Comparison of ENCODE assay signal across 9 mouse cellular contexts in the genomic region with DNA sequence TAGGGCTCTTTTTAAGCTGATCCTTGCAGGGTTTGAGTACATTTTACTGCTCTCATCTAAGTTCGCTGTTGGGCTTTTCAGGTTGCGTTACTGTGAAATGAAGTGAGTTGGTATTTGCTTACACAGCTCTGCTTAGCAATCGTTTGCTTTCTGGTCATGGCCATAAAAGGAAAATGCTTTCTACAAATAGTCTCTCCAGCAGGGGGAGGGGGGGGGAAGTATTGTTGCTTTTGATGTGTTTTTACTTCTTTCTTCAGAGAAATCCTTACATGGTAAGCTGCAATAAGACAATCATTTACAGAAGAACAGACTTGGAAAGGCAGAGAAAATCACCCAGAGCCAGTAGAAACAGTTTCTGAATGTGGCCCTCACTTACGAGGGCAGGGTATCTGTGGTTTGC.
DNase-seq lines count a peak whose midpoint lies in the region; ATAC-seq and TF ChIP-seq lines count a peak whose summit lies in the region.
"Had no signal": no experiment of that assay in that cellular context is flagged by ENCODE, and none has a peak within 500 bp of the region (broad histone marks: within the 10 kb centered on the region; RNA-seq: fewer than 3 reads in every experiment).

No protein-coding gene starts in this region.

- H3K27me3 ChIP-seq in midbrain, embryonic 14.5 days (ENCODE audit: control insufficient read depth, insufficient read depth, low read length) = no peaks in the 10 kb centered on the region
- H3K27me3 ChIP-seq in midbrain, embryonic 11.5 days (ENCODE audit: control insufficient read depth, insufficient read depth, low read length) = no peaks in the 10 kb centered on the region
- H3K27me3 ChIP-seq in intestine, embryonic 15.5 days (replicated peaks) = no peaks in the 10 kb centered on the region
- no peaks in the 10 kb centered on the region for H3K27me3 ChIP-seq in stomach, embryonic 14.5 days (ENCODE audit: control insufficient read depth, insufficient read depth, low read length)
- H3K27me3 ChIP-seq in liver, embryonic 12.5 days (replicated peaks) = no peaks in the 10 kb centered on the region

- H3K4me2 ChIP-seq in midbrain, embryonic 14.5 days (ENCODE audit: low read length) = no peak overlapping the region
- H3K4me2 ChIP-seq in midbrain, embryonic 11.5 days = no peak overlapping the region
- no peak overlapping the region for H3K4me2 ChIP-seq in intestine, embryonic 15.5 days (replicated peaks)
- H3K4me2 ChIP-seq in stomach, embryonic 14.5 days (replicated peaks; ENCODE audit: low read depth, low read length) = no peak overlapping the region
- H3K4me2 ChIP-seq in liver, embryonic 12.5 days = no peak overlapping the region

- ATAC-seq in midbrain, embryonic 14.5 days (ENCODE audit: low FRiP score, low TSS enrichment) = no peak
- no peak for ATAC-seq in midbrain, embryonic 11.5 days (ENCODE audit: low FRiP score)
- peak; percentile 61 for ATAC-seq in intestine, embryonic 15.5 days
- ATAC-seq in stomach, embryonic 14.5 days (ENCODE audit: insufficient number of reproducible peaks, insufficient read depth, low FRiP score, low read depth) = no peak
- no peak for ATAC-seq in liver, embryonic 12.5 days
- ATAC-seq: midbrain, embryonic 16.5 days had no signal

- no peaks in the 10 kb centered on the region for H3K36me3 ChIP-seq in midbrain, embryonic 14.5 days (ENCODE audit: control insufficient read depth, insufficient read depth, low read length)
- H3K36me3 ChIP-seq in midbrain, embryonic 11.5 days (ENCODE audit: control insufficient read depth, insufficient read depth, low read length) = no peaks in the 10 kb centered on the region
- no peaks in the 10 kb centered on the region for H3K36me3 ChIP-seq in intestine, embryonic 15.5 days
- H3K36me3 ChIP-seq in stomach, embryonic 14.5 days (ENCODE audit: control insufficient read depth, insufficient read depth, low read length) = no peaks in the 10 kb centered on the region
- H3K36me3 ChIP-seq in liver, embryonic 12.5 days = no peaks in the 10 kb centered on the region

- DNase-seq in gastrocnemius, adult 2 months = no peak
- DNase-seq in gastrocnemius, postnatal 14 days = no peak
- DNase-seq in midbrain, embryonic 14.5 days = peak; percentile 18
- DNase-seq in midbrain, embryonic 11.5 days (ENCODE audit: low spot score, missing footprints) = no peak
- DNase-seq in urinary bladder, adult 18-20 months (ENCODE audit: low spot score in 2 of 2) = no peak

- peak overlapping the region; percentile 48 for H3K27ac ChIP-seq in gastrocnemius, adult 2 months
- H3K27ac ChIP-seq in midbrain, embryonic 14.5 days (replicated peaks; ENCODE audit: low read depth, low read length) = no peak overlapping the region
- H3K27ac ChIP-seq in midbrain, embryonic 11.5 days (ENCODE audit: low read depth, low read length) = no peak overlapping the region
- H3K27ac ChIP-seq in intestine, embryonic 15.5 days = no peak overlapping the region
- H3K27ac ChIP-seq in stomach, embryonic 14.5 days (ENCODE audit: low read length) = peak overlapping the region; percentile 41; the same call in 1 of the 2 replicates
- H3K27ac ChIP-seq in liver, embryonic 12.5 days = no peak overlapping the region

- no peak overlapping the region for H3K9ac ChIP-seq in midbrain, embryonic 14.5 days (replicated peaks; ENCODE audit: low read length)
- H3K9ac ChIP-seq in midbrain, embryonic 11.5 days (ENCODE audit: low read length) = no peak overlapping the region
- H3K9ac ChIP-seq in intestine, embryonic 15.5 days = no peak overlapping the region
- H3K9ac ChIP-seq in stomach, embryonic 14.5 days (replicated peaks; ENCODE audit: low read depth, low read length) = no peak overlapping the region
- H3K9ac ChIP-seq in liver, embryonic 12.5 days = no peak overlapping the region

- no peak; the same call in 1 of the 2 replicates for TF ChIP-seq CTCF in gastrocnemius, adult 2 months (IDR thresholded peaks at IDR 0.05)

- 56% methylated on average over 4 of the region's 4 CpGs for WGBS in midbrain, embryonic 14.5 days
- 56% methylated on average over 4 of the region's 4 CpGs for WGBS in midbrain, embryonic 11.5 days
- 27% methylated on average over 4 of the region's 4 CpGs for WGBS in intestine, embryonic 15.5 days
- WGBS in stomach, embryonic 14.5 days = 33% methylated on average over 4 of the region's 4 CpGs
- 64% methylated on average over 4 of the region's 4 CpGs for WGBS in liver, embryonic 12.5 days (ENCODE audit: insufficient replicate concordance)

- intact Hi-C loops in gastrocnemius, adult 2 months (cut with DNase I) = no loop called here
- intact Hi-C loops in gastrocnemius, postnatal 14 days (cut with DNase I; ENCODE audit: low total_unique reads) = no loop called here

- H3K9me3 ChIP-seq in midbrain, embryonic 14.5 days (ENCODE audit: control insufficient read depth, low read length) = no peaks in the 10 kb centered on the region
- no peaks in the 10 kb centered on the region for H3K9me3 ChIP-seq in midbrain, embryonic 11.5 days (ENCODE audit: control insufficient read depth, low read length)
- H3K9me3 ChIP-seq in intestine, embryonic 15.5 days = no peaks in the 10 kb centered on the region
- no peaks in the 10 kb centered on the region for H3K9me3 ChIP-seq in stomach, embryonic 14.5 days (ENCODE audit: control insufficient read depth, low read depth, low read length)
- no peaks in the 10 kb centered on the region for H3K9me3 ChIP-seq in liver, embryonic 12.5 days (replicated peaks)

- peak overlapping the region; percentile 43 for H3K4me3 ChIP-seq in gastrocnemius, adult 2 months
- no peak overlapping the region for H3K4me3 ChIP-seq in midbrain, embryonic 14.5 days (replicated peaks; ENCODE audit: low read depth, low read length)
- no peak overlapping the region for H3K4me3 ChIP-seq in midbrain, embryonic 11.5 days (ENCODE audit: low read depth, low read length)
- no peak overlapping the region for H3K4me3 ChIP-seq in intestine, embryonic 15.5 days (replicated peaks)
- H3K4me3 ChIP-seq in stomach, embryonic 14.5 days (ENCODE audit: low read depth, low read length) = no peak overlapping the region
- no peak overlapping the region for H3K4me3 ChIP-seq in liver, embryonic 12.5 days

- H3K4me1 ChIP-seq in midbrain, embryonic 14.5 days (ENCODE audit: control insufficient read depth, insufficient read depth, low read length) = no peaks in the 10 kb centered on the region
- H3K4me1 ChIP-seq in midbrain, embryonic 11.5 days (ENCODE audit: control insufficient read depth, insufficient read depth, low read length) = 0 out of 2 replicates have a peak, but pooled peaks cover 2% of the 10 kb centered on the region
- no peaks in the 10 kb centered on the region for H3K4me1 ChIP-seq in intestine, embryonic 15.5 days (replicated peaks)
- H3K4me1 ChIP-seq in stomach, embryonic 14.5 days (ENCODE audit: control insufficient read depth, insufficient read depth, low read length) = peaks cover 12% of the 10 kb centered on the region
- peaks cover 3% of the 10 kb centered on the region; the same call in 1 of the 2 replicates for H3K4me1 ChIP-seq in liver, embryonic 12.5 days

Comparison
In these comparisons a context has a peak if more than half of its experiments do, and no peak if none do; other contexts are left out.
1. H3K27ac ChIP-seq: peak in gastrocnemius, adult 2 months (single experiment) and stomach, embryonic 14.5 days (single experiment); none in midbrain, embryonic 14.5 days (single experiment), midbrain, embryonic 11.5 days (single experiment), intestine, embryonic 15.5 days (single experiment) and liver, embryonic 12.5 days (single experiment).